Mouse (Mus musculus) olfactory bulb, adult 2 months (tissue): ENCODE measurements at regions not wholly inside any gene's neighbourhood (a gene's known extent, or its start where the extent isn't known, plus 50 kb on each side); places are given as distances from the start of the nearest gene placed in this dataset.

Experiments used
- H3K27ac ChIP-seq: fragments of 200-500 bp; 2 replicates; pipeline ENCODE4 v1.5.1; 2012; ENCODE audit warnings: low read depth, low read length; ENCODE audit not compliant: insufficient read depth
- H3K4me1 ChIP-seq: fragments of 200-500 bp; 2 replicates; pipeline ENCODE4 v1.6.1; 2012; ENCODE audit warnings: low read length; ENCODE audit not compliant: control insufficient read depth, insufficient read depth
- H3K4me3 ChIP-seq: fragments of 200-500 bp; 2 replicates; pipeline ENCODE4 v1.5.1; 2012; ENCODE audit warnings: mild to moderate bottlenecking, low read depth, low read length, moderate library complexity; ENCODE audit not compliant: insufficient read depth
- CTCF ChIP-seq: fragments of 200-500 bp; IDR thresholded peaks from 2 replicates; pipeline ENCODE4 v1.5.1; 2012; ENCODE audit warnings: low read depth, mild to moderate bottlenecking, low read length, moderate library complexity; ENCODE audit not compliant: insufficient read depth
- POLR2A ChIP-seq: fragments of 200-500 bp; IDR thresholded peaks from 2 replicates; pipeline ENCODE4 v1.6.1; 2012; ENCODE audit warnings: mild to moderate bottlenecking, low read depth, low read length, moderate library complexity; ENCODE audit not compliant: insufficient read depth
- WGBS: fragments of 180-500 bp; shearing (Covaris S2); methylation state at CpG from one replicate; pipeline ENCODE4 v1.1.7; 2018; 5-methylcytosine and 5-hydroxymethylcytosine counted together

DNA sequence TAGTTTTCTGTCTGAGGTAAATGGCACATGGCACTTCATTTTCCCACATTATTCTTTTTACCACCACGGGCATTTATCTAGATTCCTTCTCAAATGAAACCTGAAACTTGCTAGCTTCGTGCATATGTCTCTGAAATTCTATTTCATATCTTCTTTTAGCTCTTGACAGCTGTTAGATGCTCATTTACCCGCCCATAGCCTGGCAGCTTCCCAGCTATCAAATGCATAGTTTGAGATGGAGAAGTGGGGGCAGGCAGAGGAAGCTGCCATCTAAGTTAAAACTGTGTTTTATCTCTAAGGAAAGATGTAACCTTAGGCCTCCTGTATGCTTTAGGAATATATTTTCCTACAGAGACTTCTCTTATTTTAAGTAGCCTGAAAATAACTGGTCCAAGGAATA, 179.0 kb downstream of the Fzd1 start:
- H3K4me1 ChIP-seq, result no peaks in the 10 kb centered on the region
- TF ChIP-seq CTCF (no peak), POLR2A (no peak)
- WGBS, result 88% methylated on average over 3 of the region's 3 CpGs
- H3K27ac ChIP-seq, result no peak overlapping the region
- H3K4me3 ChIP-seq, result no peak overlapping the region

DNA sequence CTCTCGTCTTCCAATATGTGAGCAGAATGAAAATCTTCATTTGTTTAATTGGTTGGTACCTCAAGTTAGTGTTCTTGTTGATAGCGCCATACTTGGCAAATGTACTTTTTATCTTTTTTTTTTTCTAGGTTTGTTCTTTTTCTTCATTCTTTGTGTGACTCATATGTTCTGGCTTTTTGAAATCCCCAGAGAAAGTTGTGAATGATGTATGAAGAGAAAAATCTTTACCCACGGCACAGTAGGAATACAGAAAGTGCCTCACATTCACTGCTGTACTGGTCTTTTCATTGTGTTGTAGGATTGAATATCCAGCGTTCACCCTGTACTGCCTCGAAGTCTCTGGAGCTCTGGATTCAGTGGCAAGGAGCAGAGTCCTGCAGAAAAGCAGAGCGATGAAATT, 180.7 kb downstream of the Fzd1 start:
- TF ChIP-seq POLR2A (no peak), CTCF (no peak)
- Histone ChIP-seq H3K4me3 (no peak overlapping the region), H3K27ac (no peak overlapping the region), H3K4me1 (no peaks in the 10 kb centered on the region)
- 81% methylated on average over 6 of the region's 6 CpGs for WGBS

DNA sequence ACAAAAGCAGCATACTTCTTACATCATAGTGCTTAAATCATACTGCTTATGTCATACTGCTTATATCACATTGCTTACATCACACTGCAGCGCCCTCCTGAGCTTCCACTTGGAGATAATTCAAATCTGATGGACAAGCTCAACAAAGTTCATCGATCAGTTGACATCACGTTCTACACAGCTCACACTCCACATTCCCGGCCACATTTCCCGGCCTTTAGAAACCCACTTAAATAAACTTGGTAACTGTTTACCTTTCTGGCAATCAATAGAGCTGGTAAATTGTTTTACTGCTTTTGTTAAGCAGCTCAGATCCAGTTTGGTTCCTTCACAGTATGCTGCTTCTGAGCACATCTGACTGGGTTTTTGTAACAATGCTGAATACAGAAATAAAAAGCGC, 194.0 kb downstream of the Fzd1 start:
- 77% methylated on average over 6 of the region's 6 CpGs for WGBS

DNA sequence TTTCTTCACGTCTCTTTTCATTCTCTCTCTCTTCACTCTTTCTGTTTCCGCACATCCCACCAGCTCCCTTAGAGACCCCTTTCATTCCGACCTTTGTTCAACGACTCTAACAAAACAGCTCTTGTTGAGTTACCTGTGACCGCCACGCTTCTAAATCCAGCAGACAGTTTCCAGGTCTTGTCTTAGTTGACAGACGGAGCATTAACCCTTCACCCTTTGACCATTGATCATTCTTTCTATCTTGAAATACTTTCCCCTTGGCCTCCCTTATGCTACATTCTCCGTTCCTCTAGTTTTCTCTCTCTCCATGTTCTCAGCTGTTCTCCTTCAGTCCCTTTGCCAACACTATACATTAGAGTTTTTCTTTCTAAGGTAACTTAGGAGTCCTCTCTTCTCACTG, 196.2 kb downstream of the Fzd1 start:
- Histone ChIP-seq H3K4me3 (no peak overlapping the region), H3K27ac (no peak overlapping the region), H3K4me1 (no peaks in the 10 kb centered on the region)
- WGBS, result 83% methylated on average over 8 of the region's 8 CpGs
- no peak for TF ChIP-seq POLR2A
- TF ChIP-seq CTCF, result no peak

More for the DNA sequence above, 194.0 kb downstream of the Fzd1 start:
- Histone ChIP-seq H3K27ac (no peak overlapping the region), H3K4me3 (no peak overlapping the region), H3K4me1 (no peaks in the 10 kb centered on the region)
- TF ChIP-seq POLR2A, result no peak
- no peak for TF ChIP-seq CTCF

DNA sequence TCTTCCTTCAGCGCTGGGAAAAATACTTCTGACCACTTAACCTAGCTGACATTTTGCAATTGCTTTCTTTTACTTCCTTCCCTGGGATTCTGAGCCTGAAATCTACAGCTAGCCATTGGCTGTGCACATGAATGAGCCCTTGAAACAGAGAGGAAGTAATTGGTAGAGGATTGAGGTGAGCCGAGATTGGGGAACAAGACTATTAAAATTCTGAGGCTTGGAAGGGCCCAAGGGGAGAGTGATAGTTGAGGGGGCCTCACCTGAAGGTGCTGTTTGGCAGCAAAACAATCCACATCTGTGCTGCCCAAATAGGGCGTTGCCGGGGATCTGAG, 196.7 kb downstream of the Fzd1 start:
- no peak overlapping the region for H3K4me3 ChIP-seq
- TF ChIP-seq POLR2A (no peak), CTCF (no peak)
- 81% methylated on average over 4 of the region's 4 CpGs for WGBS
- no peak overlapping the region for H3K27ac ChIP-seq
- H3K4me1 ChIP-seq, result no peaks in the 10 kb centered on the region

- Histone ChIP-seq H3K27ac (no peak overlapping the region), H3K4me1 (no peaks in the 10 kb centered on the region), H3K4me3 (no peak overlapping the region)
- 88% methylated on average over 7 of the region's 7 CpGs for WGBS
- TF ChIP-seq POLR2A (no peak), CTCF (no peak)
Observed at GRCm38 (mm10) chr5:4560370-4561138, 197.3 kb downstream of the Fzd1 start.

DNA sequence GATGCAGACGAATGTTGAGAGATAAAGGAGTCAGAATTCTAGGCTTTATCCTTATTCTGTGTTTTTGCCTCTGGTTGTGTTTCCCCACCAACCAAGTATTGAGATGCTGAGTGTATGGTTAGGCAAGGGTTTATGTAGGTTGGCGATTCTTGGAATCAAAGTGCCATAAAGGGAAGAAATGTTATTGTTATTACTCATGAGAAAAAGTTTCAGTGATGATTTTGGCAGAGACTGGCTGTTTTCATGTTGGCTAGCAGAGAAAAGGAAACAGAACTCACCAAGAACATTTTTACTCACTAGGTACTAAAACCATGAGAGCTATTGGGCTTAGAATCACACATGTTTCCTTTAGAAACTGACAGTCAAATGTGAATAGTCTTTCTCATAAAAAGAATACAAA, 202.9 kb downstream of the Fzd1 start:
- WGBS, result 78% methylated on average over 2 of the region's 2 CpGs
- no peak overlapping the region for H3K4me3 ChIP-seq
- H3K27ac ChIP-seq, result no peak overlapping the region
- no peaks in the 10 kb centered on the region for H3K4me1 ChIP-seq
- no peak for TF ChIP-seq POLR2A
- no peak for TF ChIP-seq CTCF

DNA sequence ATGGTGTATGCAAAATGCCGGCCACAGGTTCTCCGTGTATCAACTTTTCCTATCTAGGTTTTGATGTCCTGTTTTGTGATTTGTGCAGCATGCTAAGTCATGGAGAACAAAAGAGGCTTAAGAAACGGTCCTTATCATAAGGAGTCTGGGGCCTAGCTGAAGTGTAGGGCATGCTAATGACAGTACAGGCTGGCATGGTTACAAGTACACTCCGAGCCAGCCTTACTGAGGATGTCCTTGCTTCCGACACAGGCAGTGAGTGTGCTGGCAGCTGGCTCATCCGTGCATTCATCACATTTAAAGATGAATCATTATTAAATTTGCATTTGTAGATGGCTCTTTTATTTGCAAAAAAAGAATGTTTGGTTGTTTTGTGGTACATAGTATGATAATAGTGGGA, 219.3 kb downstream of the Fzd1 start:
- no peak overlapping the region for H3K4me3 ChIP-seq
- H3K4me1 ChIP-seq, result no peaks in the 10 kb centered on the region
- no peak overlapping the region for H3K27ac ChIP-seq
- TF ChIP-seq CTCF (no peak), POLR2A (no peak)
- WGBS, result 56% methylated on average over 6 of the region's 6 CpGs

DNA sequence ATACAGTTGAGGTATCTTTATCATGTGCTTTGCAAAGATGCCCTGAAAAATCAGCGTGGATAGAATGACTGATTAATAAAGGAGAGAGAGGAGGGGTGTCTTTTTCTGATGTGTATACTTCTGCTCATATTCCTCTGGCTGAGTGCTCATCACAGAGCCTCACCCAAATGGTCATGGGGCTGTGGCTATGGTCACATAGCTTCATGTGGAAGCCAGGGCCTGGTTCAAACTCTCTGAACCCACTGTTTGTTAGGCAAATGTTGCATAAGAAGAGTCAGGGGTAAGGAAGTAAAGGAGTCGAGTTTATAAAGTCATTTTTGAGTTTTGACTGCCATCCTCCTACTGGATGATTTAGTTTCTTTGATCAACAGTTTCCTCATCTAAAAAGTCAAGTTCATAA, 221.0 kb downstream of the Fzd1 start:
- no peak overlapping the region for H3K4me3 ChIP-seq
- TF ChIP-seq POLR2A (no peak), CTCF (no peak)
- no peak overlapping the region for H3K27ac ChIP-seq
- 82% methylated on average over 2 of the region's 2 CpGs for WGBS
- no peaks in the 10 kb centered on the region for H3K4me1 ChIP-seq

- Histone ChIP-seq H3K4me3 (no peak overlapping the region), H3K27ac (no peak overlapping the region), H3K4me1 (no peaks in the 10 kb centered on the region)
- TF ChIP-seq POLR2A, result no peak
- TF ChIP-seq CTCF, result no peak
- 80% methylated on average over 8 of the region's 8 CpGs for WGBS
Observed at GRCm38 (mm10) chr5:4535951-4536350, 221.9 kb downstream of the Fzd1 start.
